Mouse (Mus musculus): ENCODE results near the gene Twsg1.

The Twsg1 gene

DNA sequence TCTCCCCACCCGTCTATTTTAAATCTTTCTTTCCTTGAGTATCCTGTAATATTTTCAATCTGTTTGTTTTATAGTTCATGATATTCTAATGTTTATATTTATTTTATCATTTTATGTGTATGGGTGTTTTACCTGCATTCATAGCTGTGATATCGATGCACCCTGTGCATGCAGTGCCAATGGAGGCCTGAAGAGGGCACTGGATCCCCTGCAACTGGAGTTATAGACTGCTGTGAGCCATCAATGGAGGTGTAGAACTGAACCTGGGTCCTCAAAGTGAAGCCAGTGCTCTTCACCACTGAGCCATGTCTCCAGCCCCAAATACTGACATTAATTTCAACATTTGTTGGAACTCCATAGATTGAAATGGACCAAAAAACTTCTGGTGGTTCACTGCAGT lies 17.3 kb downstream of the Twsg1 start:
- DNase-seq (ENCODE audit: low read depth in 2 of 2, low spot score in 2 of 2) = peak in 1 of 2 experiments; percentile 23

DNA sequence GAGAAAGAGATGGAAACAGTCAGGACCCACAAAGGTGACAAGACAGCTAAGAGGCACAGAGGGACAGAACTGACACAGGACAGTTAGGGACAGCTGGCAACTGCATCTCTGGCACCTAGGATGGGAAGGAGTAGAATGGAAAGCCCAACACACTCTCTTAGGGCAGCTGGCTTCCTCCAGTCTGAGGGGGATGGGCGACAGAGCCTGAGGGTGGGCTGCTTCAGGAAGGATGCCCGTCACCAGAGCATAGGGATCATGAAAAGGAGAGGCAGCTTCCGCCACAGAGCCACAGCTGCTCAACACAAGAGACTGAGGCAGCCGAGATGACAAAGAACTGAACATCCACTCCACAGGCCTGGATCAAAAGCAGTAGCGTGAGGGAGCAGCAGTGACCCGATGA lies 19.5 kb downstream of the Twsg1 start:
- DNase-seq (ENCODE audit: low read depth in 2 of 2, low spot score in 2 of 2) = no peak

DNA sequence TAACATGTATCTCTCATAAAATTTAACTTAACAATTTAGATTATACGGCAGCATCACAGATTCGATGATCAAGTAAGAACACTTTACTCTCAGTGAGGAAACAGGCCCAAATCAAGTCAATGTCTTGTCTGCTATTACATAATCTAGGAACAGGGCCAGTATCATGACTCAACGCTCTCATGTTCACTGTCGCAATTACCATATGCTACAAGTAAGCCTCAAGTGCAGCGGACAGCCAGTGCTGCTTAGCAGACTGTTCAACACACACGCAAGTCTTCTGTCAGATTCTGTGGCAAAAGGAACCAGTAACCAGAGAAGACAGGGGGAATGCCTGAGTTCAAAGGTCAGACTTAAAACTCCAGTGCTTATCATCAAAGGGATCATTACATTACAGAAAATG lies 20.1 kb downstream of the Twsg1 start:
- no peak for DNase-seq (ENCODE audit: low read depth in 2 of 2, low spot score in 2 of 2)

DNA sequence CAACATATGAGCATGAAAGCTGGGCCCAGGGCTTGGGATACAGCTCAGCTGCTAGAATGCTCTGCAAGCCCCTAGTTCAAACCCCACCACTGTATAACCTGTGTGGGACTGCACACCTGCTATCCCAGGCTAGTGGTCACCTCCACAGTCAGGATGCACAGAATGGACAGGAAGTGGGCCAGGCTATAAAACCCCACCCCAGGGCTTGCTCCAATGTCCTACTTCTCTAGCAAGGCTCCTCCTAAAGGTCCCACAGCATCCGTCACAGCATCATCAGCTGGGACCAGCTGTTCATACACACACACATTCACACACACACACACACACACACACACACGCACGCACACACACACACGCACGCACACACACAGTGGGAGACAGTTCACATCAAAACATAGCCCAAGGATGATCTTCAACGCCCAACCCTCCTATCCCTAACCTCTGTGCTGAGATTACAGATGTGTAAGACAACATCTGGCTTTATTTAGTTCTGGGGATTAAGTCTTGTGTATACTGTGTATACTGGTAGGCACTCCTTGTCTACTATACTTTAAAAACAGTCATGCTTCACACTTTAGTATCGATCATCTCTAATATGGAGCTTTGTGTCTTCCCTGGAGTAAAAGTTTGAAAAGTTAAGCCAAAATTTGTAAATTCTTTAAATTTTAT lies 20.7 kb downstream of the Twsg1 start:
- DNase-seq (ENCODE audit: low read depth in 2 of 2, low spot score in 2 of 2) = no peak

DNA sequence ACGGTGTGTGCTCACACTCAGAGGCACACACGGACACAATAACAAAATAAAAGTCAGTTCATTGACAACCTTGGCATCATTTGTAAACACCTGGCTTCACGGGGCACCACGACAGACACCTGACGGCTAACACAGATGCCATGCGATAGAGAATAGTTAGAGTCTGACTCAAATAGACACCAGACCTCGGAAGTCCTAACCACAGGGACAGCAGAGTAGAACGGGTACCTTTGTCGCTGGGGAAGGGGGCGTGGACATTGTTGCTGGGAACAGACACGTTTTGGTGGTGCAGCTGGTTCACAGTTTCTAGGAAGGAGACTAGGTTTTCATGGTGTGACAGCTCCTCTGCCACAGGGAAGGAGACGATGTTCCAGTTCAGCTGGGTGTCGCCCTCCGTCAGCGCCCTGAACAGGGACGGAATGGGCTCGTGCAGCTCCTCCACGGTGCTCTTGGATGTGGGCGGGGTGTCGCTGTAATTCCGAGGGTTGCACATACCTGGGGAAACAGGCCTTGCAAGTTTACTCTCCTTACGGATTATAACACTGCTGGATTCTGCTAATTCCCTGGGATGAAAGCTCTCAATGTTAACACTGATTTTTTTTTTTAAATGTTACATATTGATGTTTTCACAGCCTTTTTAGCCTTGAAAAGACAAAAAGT lies 21.6 kb downstream of the Twsg1 start:
- DNase-seq (ENCODE audit: low read depth in 2 of 2, low spot score in 2 of 2) = no peak

DNA sequence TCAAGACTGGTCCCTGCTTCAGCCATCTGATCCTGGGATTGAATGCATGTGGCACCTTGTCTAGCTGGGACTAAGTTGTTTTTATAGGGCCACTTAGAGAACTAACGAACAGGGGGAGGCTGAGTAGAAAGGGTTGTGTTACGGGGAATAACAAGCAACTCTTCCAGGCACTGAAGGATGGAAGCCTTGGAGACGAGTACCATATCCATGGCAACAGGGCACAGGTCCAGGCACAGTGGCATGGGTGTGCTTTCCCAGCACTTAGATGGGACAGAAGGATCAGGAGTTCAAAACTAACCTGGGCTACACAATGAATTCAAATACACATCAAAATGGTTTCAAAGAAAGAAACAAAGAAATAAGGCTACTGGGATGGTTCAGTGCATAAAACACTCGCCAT lies 23.9 kb downstream of the Twsg1 start:
- DNase-seq (ENCODE audit: low read depth in 2 of 2, low spot score in 2 of 2) = no peak

DNA sequence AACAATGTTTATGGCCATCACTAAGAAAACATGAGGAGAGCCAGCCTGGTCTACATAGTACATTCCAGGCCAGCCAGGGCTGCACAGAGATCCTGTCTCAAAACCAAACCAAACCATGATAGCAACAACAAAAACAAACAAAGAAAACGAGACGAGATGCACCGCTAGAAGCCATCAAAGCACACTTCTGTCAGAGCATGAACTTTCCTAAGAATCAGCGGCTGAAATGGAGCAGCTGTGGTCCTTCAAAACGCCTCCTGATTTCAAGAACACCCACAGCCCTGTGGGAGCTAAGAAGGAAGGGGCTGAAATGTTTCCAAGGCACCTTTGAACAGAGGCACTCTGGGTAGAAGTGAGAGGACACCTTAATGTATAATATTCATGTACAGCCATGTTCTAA lies 26.8 kb downstream of the Twsg1 start:
- DNase-seq (ENCODE audit: low read depth in 2 of 2, low spot score in 2 of 2) = no peak

DNA sequence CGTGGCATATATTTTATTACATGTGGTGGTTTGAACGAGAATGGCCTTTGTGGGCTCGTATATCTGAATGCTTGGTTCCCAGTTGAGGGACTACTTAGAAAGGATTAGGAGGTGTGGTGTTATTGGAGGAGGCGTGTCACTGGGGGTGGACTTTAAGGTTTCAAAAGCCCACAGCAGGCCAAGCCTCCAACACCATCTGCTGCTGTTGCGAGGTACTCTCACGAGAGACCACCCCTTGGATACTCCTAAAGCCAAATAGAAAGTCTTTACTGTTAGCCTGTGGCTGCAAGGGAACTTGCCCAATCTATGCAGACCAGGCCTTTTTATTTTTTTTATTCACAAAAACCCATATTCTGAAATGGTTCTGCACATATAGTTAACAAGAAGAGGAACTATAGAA lies 29.1 kb downstream of the Twsg1 start:
- no peak for DNase-seq (ENCODE audit: low read depth in 2 of 2, low spot score in 2 of 2)

DNA sequence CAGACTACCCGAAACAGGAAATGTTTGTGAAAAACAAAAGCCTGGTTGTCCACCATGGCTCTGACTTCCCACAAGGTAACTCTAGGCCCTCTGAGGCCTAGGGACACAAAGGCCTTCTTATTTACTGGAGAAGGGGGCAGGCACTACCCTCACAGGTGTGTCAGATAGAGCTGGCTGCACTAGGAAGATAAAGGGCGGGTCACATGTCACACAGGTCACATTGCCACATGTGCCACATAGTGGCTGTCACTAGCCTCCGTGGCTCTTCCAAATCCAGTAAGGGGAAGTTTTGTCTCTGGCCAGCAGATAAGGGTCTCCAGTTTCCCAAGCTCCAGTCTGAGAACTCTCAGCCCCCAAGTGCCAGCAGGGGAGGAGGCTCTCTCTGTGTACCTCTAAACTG lies 31.8 kb downstream of the Twsg1 start:
- DNase-seq (ENCODE audit: low read depth in 2 of 2, low spot score in 2 of 2) = no peak

DNA sequence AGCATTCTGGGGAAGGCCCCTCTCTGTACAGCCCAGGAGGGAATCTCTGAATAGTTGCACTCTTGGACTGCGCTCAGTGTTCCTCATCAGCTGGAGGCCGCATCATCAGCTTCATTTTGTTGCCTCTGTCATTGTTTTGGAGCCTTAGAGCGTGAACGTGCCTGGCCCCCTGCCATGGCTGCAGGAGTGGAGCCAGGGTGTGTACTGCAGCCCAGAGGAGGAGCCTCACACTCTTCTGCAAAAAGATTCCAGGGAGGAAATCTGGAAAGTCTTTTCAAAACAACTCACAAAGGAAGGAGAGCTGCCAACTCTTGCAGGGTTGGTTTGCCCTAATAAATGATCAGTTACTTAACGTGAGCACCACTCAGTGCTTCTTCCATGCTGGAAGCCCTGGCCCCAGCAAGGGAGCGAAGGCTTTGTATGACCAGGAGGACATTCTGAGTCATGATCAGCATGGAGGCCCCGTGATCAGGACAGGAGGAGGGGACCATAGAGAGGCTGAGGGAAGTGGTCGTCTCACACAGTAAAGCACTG lies 34.8 kb downstream of the Twsg1 start:
- DNase-seq (ENCODE audit: low read depth in 2 of 2, low spot score in 2 of 2) = no peak

DNA sequence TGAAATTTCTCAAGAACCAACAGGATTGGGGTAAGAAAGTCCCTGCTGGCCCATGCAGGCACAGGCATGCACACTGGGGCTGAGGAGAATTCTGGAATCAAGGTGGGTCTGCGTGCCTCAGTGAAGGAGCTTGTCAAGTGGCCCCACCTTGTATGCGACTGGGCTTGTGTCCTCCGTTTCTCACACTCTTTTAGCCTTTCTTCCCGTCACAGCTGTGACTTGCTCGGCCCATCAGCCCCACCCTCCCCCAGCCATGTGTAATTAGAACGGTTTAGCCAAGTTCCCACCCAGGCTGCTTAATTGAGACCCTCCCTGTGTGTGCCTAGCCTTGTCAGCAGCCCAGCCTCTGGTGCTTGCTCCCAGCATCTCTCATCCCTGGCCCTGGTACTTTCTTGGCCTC lies 36.9 kb downstream of the Twsg1 start:
- DNase-seq (ENCODE audit: low read depth in 2 of 2, low spot score in 2 of 2) = no peak

DNA sequence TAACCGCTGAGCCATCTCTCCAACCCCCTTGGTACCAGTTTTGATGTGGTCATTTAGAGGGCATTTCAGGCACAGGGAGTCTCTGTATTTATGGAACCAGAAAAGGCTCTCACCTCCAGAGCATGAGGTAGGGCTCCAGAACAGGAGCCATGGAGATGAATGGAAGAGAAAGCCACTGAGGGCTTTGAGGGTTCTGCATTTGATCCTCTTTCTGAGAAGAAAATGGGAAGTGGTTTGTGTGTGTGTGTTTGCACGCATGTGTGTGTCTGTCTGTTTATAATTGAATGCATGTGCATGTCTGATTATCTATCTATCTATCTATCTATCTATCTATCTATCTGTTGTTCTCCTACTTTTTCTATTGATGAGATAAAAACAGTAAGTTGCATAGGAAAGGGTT lies 38.8 kb downstream of the Twsg1 start:
- DNase-seq (ENCODE audit: low read depth in 2 of 2, low spot score in 2 of 2) = no peak

DNA sequence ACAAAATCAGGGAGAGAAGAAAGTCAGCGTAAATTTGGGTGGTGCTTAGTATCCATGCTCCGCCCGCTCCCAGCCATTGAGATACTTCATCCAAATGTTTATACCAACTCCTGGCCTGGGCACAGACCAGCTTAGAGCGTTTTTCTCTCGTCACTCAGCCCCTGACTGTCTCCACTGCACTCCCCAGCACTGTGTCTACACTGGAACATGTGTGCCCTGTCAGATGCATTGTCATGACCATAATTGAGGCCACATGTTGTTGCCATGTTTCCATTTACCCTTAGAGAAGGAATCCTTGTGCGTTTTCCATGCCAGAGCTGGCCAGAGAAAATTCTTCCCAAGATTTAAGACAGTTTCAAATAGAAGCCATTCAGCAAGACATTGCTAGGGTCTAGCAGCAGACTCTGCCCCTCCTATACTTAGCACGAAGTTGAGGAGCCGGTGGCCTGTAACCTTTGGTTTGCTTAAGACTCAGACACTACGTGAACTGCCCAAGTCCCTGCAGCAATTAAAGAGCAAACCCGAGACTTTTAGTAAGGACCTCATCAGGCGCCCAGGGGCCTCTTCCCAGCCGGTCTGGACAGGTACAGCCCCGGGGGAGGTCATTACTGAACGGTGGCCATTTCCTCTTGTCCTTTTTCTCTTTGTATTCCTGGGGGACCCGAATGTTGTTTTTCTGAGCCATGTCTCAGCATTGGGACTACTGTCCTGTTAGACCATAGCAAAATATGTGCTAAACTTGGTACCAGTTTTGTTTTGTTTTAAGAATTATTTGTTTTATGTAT lies 39.5 kb downstream of the Twsg1 start:
- no peak for DNase-seq (ENCODE audit: low read depth in 2 of 2, low spot score in 2 of 2)

DNA sequence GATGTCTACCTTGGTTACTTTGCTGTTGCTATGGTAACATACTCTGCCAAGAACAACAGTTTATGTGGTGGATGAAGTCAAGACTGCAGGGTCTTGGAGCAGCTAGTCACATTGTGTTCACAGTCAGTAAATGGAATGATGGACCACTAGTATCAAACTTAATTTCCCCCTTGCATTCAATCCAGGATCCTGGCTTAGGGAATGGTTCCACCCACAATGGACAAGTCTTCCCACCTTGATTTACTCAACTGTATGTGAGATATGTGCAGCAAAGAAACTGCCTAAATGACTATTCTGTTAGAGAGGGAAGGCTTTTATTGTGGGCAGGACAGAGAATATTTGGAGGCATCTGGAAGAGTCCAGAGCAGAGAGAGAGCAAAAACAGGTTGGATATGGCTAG lies 42.8 kb downstream of the Twsg1 start:
- DNase-seq (ENCODE audit: low read depth in 2 of 2, low spot score in 2 of 2) = no peak

DNA sequence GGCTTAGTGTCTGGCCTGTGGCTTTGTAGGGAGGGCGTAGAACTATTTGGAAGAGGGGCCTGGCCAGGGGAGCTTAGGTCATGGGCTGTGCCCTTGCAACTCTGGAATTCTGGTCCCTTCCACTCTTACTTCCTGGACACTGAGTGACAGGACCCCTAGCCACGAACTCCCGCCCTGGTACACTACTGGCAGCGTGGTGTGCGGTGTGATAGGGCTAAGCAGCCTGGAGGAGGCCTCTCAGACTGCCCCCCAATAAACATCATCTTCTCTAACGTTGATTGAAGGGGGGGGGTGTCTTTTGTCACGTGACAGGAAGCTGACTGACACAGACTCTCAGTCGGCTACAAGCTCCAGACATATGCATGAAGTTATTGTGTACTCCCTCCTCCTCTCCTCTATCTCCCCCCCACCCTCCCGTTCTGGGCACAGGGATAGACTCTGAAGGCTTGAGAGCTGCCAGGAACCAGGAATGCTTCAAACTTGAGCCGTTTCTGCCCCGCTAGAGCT lies 44.1 kb downstream of the Twsg1 start:
- peak; percentile 37 to 64 for DNase-seq (ENCODE audit: low read depth in 2 of 2, low spot score in 2 of 2)

DNA sequence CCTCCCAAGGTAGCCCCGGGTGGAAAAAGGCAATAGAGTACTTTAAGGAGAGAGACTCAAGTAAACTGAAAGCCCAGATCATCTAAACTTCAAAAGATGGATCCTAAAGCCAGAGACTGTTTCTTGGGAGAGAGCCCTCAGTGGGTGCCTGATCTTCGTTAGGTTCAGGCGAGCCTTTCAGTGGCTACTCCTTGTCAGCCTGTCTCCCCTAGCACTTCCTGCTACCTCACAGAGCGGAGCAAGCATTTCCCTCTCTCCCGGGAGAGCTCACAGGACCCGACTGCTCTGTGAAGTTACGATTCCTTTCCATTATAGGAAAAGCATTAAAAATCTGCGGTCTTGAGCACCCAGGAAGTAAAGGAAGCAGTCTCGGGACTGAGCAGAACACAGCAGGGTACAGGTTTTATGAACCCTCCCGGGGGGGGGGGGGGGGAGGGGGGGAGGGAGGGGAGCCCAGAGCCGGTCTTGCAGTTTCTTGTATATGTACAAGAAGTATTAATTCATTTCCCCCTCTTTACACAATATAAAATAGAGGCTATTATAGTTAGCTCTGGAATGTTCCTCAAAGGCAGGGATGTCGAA lies 44.6 kb downstream of the Twsg1 start:
- DNase-seq (ENCODE audit: low read depth in 2 of 2, low spot score in 2 of 2) = peak in 1 of 2 experiments; percentile 5

DNA sequence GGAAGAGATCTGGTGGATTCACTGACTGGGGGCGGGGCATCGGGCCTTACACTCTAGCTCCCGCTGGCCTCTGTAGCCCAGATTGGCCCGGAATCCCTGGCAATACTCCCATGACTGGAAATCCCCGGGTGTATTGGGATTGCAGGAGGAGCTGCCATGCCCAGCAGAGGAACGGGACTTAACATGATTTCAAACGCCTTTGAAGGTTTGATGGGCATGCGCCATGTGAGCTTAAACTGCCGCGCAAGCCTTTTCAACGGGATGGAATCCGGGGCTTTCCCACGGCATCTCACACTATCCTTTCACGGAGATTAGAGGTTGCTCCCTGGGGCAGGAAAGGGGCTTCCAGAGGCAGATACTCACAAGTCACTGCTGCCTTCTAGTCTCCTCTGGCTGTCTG lies 45.8 kb downstream of the Twsg1 start:
- no peak for DNase-seq (ENCODE audit: low read depth in 2 of 2, low spot score in 2 of 2)

DNA sequence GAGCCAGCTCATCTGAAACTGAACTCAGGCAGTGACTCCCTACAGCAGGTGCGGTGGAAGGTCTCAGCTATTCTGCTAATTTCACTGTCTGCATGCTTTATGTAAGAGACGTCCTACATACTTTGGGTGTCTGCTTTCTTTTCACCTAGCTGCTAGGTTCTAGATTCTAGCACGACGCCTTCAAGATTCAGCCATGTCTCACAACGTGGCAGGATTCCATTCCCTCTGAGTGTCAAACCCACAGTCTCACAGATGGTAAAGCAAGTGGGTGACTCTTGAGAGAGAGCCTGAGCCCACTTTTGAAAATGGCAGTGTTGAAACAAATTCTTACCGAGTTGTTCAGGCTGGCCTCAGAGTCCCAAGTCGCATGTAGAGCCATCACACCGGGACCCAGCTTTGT lies 47.2 kb downstream of the Twsg1 start:
- DNase-seq (ENCODE audit: low read depth in 2 of 2, low spot score in 2 of 2) = no peak

DNA sequence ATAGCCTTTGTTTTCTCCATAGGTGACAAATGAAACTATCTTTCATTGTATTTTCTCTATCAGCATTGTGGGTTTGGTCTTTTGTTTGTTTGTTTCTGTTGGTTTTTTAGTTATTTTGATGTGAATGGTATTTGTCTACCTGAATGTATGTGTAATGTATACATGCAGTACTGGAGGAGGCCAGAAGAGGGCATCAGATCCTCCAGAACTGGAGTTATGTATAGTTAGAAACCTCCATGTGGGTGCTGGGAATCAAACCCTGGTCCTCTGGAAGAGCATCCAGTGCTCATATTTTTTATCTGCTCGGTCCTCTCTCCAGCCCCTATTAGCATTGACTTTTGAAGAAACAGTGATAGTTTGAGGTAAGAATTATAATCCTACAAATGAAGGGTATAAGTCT lies 48.0 kb downstream of the Twsg1 start:
- peak in 1 of 2 experiments; percentile 16 for DNase-seq (ENCODE audit: low read depth in 2 of 2, low spot score in 2 of 2)

DNA sequence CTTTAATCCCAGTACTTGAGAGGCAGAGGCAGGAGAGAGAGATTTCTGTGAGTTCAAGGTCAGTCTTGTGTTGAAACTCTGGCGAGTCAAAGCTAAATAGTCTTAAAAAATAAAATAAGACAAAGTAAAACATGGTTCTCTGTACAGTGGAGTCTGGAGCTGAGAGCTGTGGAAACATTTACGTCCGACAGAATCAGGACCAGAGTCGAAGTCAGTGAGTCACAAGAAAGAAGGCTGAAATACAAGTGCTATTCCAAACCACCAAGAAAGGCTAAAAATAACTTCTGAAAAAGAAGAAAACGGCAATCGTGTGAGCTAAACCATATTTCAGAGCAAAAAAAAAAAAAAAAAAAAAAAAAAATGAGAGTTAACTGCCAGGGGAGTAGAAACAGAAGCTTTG lies 48.7 kb downstream of the Twsg1 start:
- no peak for DNase-seq (ENCODE audit: low read depth in 2 of 2, low spot score in 2 of 2)

DNA sequence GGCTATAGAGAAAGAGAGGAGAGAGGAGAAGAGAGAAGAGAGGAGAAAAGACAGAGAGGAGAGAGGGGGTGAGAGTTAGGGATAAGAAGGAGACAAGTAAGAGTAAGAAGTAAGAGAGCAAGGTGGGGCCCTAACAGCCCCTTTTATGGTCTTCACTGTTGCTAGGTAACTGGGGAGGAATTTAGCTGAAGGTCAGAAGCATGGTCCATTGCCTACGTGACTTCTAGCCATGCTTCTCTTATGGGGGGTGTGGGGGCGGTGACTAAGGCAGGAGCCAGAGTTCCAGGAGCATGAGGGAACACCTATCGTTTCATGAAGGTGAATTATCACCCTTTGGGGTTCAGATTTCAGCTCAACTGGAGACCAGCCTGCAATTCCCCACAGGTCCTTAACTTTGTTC lies 55.0 kb downstream of the Twsg1 start:
- DNase-seq (ENCODE audit: low read depth in 2 of 2, low spot score in 2 of 2) = no peak

DNA sequence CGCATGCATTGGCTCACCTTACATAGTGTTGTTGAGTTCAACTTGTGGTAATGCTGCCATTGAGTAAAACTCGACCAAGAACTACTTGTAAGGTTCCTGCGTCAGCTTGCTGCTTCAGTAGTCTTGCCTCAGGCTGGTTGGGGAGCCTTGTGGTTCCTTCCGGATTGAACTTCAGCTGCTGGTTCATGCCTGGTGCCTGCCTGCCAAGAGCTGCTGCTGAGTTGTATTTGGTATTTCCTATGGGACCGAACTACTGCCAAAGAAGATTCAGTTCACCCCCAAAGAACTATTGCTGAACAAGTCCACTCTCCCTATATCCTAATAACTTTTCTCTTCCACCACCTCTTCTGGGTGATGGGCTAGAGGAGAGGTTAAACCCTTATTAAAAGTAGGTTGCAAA lies 61.5 kb downstream of the Twsg1 start:
- no peak for DNase-seq (ENCODE audit: low read depth in 2 of 2, low spot score in 2 of 2)
